Mouse (Mus musculus) hindbrain, embryonic 16.5 days (tissue): Measurements from ENCODE around the gene Metap1d. TPM values are rescaled to one million over a fixed set of nuclear protein-coding genes. Genes with fewer than 3 reads are reported as not detected.

Experiments used
- ATAC-seq: fragments of 200-750 bp; cut with Nextera tagmentation; 2 replicates; pipeline ENCODE4 v1.8.0; 2017; ENCODE audit warnings: moderate TSS enrichment, moderate library complexity
- H3K27ac ChIP-seq: fragments of 300-500 bp; sonication (generic); 2 replicates; pipeline ENCODE4 v1.5.1; 2014; ENCODE audit warnings: low read depth, mild to moderate bottlenecking, control low read depth, low read length, moderate library complexity
- H3K27me3 ChIP-seq: fragments of 300-500 bp; sonication (generic); replicated peaks from 2 replicates; pipeline ENCODE4 v1.6.1; 2014; ENCODE audit warnings: low read length; ENCODE audit not compliant: control insufficient read depth, insufficient read depth
- H3K36me3 ChIP-seq: fragments of 300-500 bp; sonication (generic); 2 replicates; pipeline ENCODE4 v1.6.1; 2014; ENCODE audit warnings: mild to moderate bottlenecking, low read length, moderate library complexity, mixed read lengths; ENCODE audit not compliant: control insufficient read depth, insufficient read depth
- H3K4me1 ChIP-seq: fragments of 300-500 bp; sonication (generic); 2 replicates; pipeline ENCODE4 v1.6.1; 2014; ENCODE audit warnings: low read depth, low read length; ENCODE audit not compliant: control insufficient read depth, insufficient read depth
- H3K4me2 ChIP-seq: fragments of 300-500 bp; sonication (generic); 2 replicates; pipeline ENCODE4 v1.6.1; 2014; ENCODE audit warnings: mild to moderate bottlenecking, low read length, control low read depth, moderate library complexity
- H3K4me3 ChIP-seq: fragments of 300-500 bp; sonication (generic); 2 replicates; pipeline ENCODE4 v1.5.1; 2014; ENCODE audit warnings: mild to moderate bottlenecking, low read length, control low read depth, moderate library complexity
- H3K9ac ChIP-seq: fragments of 300-500 bp; sonication (generic); 2 replicates; pipeline ENCODE4 v1.6.1; 2014; ENCODE audit warnings: low read depth, mild to moderate bottlenecking, control low read depth, low read length, moderate library complexity
- H3K9me3 ChIP-seq: fragments of 300-500 bp; sonication (generic); 2 replicates; pipeline ENCODE4 v1.6.1; 2014; ENCODE audit warnings: mild to moderate bottlenecking, low read length, moderate library complexity; ENCODE audit not compliant: control insufficient read depth
- WGBS: fragments of 180-500 bp; shearing (Covaris S2); extraction: QIAGEN DNeasy Blood & Tissue Kit; methylation state at CpG from one replicate; pipeline ENCODE4 v1.1.7; 2014; 5-methylcytosine and 5-hydroxymethylcytosine counted together
- polyA plus RNA-seq: library from polyadenylated mRNA; unstranded; fragments of >200 nt; fragmentation: Nextera tagmentation; extraction: Ambion mirVana; gene quantifications from 2 replicates; pipeline ENCODE4 v1.2.1, GENCODE M21; 2015

The Metap1d gene
- polyA plus RNA-seq, 1 experiment from 2014 or later = 31.7 TPM

DNA sequence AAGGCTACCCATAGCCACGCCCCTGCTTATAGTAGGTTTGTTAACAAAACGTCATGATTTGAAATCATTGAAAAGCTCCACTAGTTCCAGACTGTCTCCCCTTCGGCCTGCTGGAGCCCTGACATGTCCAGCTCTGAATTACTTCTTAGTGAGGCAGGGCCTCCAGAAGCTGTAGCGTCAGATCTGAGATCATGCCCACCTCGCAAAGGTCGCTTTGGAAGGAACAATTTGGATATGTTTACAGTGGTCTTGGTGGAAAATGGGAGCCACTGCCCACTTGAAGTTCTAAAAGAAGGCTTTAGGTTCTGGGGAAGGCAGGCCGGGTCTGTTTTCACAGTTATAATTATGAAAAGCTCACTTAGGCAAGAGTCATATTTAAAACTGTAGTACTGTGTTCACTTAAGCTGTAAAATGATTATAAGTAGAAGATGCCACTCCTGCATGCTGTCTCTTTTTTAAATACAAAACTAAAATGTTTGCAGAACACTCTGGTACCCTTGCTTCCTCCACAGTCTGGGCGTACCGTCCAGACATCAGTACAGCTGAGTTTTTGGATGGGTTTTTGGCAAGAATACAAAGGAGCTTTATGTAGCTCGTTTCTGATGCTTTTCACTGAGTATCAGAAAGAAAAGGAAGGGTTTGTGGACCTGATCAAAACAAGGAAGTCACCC, 30.1 kb downstream of the Metap1d start:
- WGBS = 69% methylated on average over 10 of the region's 10 CpGs
- Histone ChIP-seq H3K4me1 (no peaks in the 10 kb centered on the region), H3K4me2 (no peak overlapping the region), H3K9ac (no peak overlapping the region), H3K27ac (no peak overlapping the region), H3K27me3 (no peaks in the 10 kb centered on the region), H3K36me3 (no peaks in the 10 kb centered on the region), H3K4me3 (no peak overlapping the region), H3K9me3 (no peaks in the 10 kb centered on the region)
- ATAC-seq = no peak

DNA sequence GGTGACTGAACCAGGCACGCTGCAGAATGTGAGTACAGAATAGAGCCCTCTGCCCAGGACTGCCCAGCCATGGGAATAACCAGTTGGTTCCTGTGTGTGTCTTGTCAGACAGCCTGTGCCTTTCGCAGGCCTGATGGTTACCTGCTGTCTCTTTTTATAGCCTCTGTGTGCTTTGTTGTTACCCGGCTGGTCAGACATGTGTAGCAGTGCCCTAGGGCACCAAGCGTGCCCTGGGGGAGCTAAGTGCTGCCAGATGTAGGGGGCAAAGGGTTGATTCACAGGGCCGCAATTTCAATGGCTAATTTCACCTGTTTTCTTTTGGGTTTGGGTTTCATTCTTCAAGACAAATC, 30.6 kb downstream of the Metap1d start:
- Histone ChIP-seq H3K27me3 (no peaks in the 10 kb centered on the region), H3K27ac (no peak overlapping the region), H3K9ac (no peak overlapping the region), H3K4me2 (no peak overlapping the region), H3K36me3 (no peaks in the 10 kb centered on the region), H3K4me3 (no peak overlapping the region), H3K9me3 (no peaks in the 10 kb centered on the region), H3K4me1 (no peaks in the 10 kb centered on the region)
- ATAC-seq = peak; percentile 54; the same call in 1 of the 2 replicates
- 26% methylated on average over 5 of the region's 5 CpGs for WGBS

DNA sequence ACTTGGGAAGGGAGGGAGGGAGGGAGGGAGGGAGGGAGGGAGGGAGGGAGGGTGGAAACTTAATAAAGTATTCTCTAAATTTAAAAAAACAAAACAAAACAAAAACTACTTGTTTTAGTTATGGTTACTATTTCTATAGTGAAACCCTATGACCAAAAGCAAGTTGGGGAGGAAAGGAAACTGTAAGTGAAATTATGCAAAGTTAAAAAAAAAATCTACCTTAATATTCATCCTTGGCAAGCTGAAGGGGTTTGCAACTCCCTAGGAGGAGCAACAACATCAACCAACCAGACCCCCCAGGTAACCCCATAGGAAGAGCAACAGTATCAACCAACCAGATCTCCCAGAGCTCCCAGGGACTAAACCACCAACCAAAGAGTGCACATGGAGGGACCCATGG, 38.2 kb downstream of the Metap1d start:
- ATAC-seq = no peak
- Histone ChIP-seq H3K9ac (no peak overlapping the region), H3K4me1 (peaks cover 2% of the 10 kb centered on the region; the same call in 1 of the 2 replicates), H3K4me3 (no peak overlapping the region), H3K27me3 (no peaks in the 10 kb centered on the region), H3K27ac (no peak overlapping the region), H3K4me2 (no peak overlapping the region), H3K9me3 (no peaks in the 10 kb centered on the region), H3K36me3 (no peaks in the 10 kb centered on the region)

DNA sequence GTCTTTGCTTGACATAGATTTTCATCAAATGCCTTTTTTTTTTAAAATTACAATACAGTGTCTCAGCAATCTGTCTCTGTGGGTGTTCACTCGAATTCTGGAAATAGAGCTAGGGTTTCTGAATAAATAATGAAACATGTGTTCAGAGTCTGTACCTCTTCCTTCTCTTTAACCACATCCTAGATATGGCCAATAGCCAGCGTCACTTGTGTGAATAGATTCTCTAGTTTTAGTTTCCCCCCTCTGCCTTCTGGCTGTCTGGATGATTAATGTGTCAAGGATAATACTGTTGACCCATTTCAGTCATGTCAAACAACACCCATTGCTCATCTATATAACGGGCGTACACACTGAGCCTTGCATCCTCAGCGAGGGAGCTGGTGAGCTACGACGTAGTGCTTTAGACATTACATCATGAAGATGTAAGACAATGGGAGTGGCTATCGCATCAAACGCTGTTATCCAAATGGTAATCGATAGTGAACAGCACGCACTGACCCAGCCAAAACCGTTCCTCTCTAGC, 40.1 kb downstream of the Metap1d start:
- WGBS = 66% methylated on average over 12 of the region's 12 CpGs
- no peak for ATAC-seq
- Histone ChIP-seq H3K9me3 (no peaks in the 10 kb centered on the region), H3K9ac (no peak overlapping the region), H3K4me3 (no peak overlapping the region), H3K27me3 (no peaks in the 10 kb centered on the region), H3K4me2 (no peak overlapping the region), H3K27ac (no peak overlapping the region), H3K4me1 (peaks cover 2% of the 10 kb centered on the region; the same call in 1 of the 2 replicates), H3K36me3 (no peaks in the 10 kb centered on the region)

DNA sequence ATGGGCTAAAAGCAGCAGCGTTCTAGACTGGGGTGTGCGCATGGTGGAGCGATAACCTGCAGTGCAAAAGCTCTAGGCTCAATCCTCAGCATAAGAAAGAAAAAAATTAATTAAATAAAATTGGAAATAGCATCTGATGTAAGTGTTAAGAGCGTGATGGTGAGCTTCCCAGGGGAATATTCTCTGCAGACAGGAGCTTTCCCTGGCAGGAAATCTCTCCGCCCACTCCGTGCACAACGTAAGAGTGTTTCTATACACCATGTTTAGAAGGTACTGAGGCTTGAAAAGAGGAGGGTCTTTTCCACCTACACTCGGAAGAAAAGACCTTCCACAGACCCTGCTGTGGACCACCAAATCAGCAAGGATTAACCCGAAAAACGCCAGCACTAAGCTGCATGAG, 41.4 kb downstream of the Metap1d start:
- WGBS = 43% methylated on average over 10 of the region's 10 CpGs
- Histone ChIP-seq H3K27ac (no peak overlapping the region), H3K9me3 (no peaks in the 10 kb centered on the region), H3K36me3 (no peaks in the 10 kb centered on the region), H3K4me1 (peaks cover 2% of the 10 kb centered on the region; the same call in 1 of the 2 replicates), H3K9ac (no peak overlapping the region), H3K27me3 (no peaks in the 10 kb centered on the region), H3K4me3 (no peak overlapping the region), H3K4me2 (peak overlapping the region; percentile 15; the same call in 1 of the 2 replicates)
- peak; percentile 37; the same call in 1 of the 2 replicates for ATAC-seq

DNA sequence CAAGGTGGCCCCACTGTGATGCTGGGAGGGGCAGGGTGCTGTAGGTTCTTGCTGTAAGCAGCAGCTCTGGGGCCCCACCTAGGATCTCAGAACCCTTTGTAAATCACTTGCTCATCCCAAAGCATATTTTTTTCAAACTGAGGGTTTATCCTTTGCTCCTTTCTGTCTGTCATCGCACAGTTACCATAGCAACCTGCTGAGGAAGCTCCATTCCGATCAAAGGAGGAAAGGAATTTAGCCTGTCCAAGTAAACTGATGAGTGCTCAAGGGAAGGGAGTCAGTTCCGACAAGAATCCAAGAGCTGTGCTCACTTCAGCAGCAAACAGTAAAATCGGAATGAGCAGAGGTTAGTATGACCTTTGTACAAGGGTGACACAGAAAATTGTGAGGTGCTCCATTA, 41.9 kb downstream of the Metap1d start:
- 16% methylated on average over 4 of the region's 4 CpGs for WGBS
- H3K4me2 ChIP-seq = peak overlapping the region; percentile 15; the same call in 1 of the 2 replicates

DNA sequence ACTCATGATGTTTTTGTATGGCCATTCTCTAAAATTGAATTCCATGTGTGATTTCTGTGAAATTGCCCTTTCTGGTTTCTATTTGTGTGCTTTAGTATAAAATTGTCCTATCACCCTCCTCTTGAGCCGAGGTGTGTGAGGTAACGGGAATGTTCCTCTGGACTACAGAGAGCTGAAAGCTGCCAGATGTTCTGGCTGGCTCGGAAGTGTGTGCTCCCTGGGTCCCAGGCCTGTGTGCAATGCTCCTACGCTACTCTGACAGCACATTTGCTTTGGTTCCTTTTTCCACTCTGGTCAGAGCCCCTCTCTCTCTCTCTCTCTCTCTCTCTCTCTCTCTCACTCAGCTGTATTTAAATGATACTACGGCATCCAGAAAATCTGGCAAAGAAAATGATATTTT, 44.1 kb downstream of the Metap1d start:
- H3K4me3 ChIP-seq = no peak overlapping the region
- H3K9ac ChIP-seq = no peak overlapping the region
- H3K36me3 ChIP-seq = no peaks in the 10 kb centered on the region
- no peak overlapping the region for H3K4me2 ChIP-seq
- H3K9me3 ChIP-seq = no peaks in the 10 kb centered on the region
- no peak for ATAC-seq
- no peaks in the 10 kb centered on the region for H3K27me3 ChIP-seq
- no peak overlapping the region for H3K27ac ChIP-seq
- WGBS = 49% methylated on average over 5 of the region's 5 CpGs
- peaks cover 2% of the 10 kb centered on the region; the same call in 1 of the 2 replicates for H3K4me1 ChIP-seq

More for the DNA sequence above, 41.9 kb downstream of the Metap1d start:
- peaks cover 2% of the 10 kb centered on the region; the same call in 1 of the 2 replicates for H3K4me1 ChIP-seq
- no peaks in the 10 kb centered on the region for H3K9me3 ChIP-seq
- H3K9ac ChIP-seq = no peak overlapping the region
- no peak overlapping the region for H3K4me3 ChIP-seq
- 0 out of 2 replicates have a peak, but pooled peaks have one; percentile 42 for ATAC-seq
- no peaks in the 10 kb centered on the region for H3K36me3 ChIP-seq
- no peaks in the 10 kb centered on the region for H3K27me3 ChIP-seq
- no peak overlapping the region for H3K27ac ChIP-seq

DNA sequence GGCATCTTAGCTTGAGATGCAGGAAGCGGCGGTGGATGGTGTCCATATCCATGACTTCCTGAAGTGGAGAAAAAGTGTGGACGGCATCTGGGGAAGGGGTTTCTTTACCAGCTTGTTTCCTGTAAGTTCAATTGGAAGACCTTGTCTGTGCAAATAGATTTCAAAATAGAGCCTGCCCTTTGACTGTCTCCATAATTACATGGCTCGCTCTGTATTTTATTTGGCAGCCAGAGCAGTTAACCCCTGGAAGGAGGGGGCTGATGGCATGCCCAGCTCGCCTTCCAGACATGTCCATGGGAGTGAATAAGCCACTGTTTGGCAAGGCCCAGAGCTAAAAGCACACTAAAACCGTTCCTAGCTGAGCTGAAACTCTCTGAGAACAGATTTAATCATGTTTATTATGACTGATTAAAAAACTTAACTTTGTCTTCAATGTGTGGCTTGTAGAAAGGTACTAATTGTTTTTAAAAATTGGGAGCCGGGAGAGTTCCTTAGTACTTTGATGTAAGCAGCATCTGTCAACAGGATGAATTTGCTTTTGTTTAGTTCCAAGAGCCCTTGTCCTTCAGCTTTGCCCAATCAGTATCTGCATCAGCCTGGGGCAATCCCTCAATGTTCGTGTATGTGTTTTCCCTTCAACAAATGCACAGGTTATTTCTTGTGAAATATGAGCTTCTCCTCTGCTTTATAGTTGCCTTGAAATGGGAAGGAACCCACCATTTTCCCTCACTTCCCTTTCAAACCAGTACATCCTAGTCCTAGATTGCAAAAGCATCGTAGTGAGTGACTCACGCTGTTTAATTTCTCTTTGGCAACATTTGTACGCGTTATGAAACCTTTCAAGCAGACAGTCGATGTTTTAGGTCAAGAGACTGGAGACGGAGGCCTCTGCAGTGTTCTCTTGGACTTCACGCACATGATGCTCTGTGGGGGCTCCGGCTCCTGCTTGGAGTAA, 46.5 kb downstream of the Metap1d start:
- no peak overlapping the region for H3K4me3 ChIP-seq
- H3K4me2 ChIP-seq = no peak overlapping the region
- no peak overlapping the region for H3K27ac ChIP-seq
- ATAC-seq = no peak
- no peaks in the 10 kb centered on the region for H3K27me3 ChIP-seq
- 62% methylated on average over 16 of the region's 16 CpGs for WGBS
- H3K36me3 ChIP-seq = no peaks in the 10 kb centered on the region
- H3K4me1 ChIP-seq = peaks cover 2% of the 10 kb centered on the region; the same call in 1 of the 2 replicates
- no peaks in the 10 kb centered on the region for H3K9me3 ChIP-seq
- no peak overlapping the region for H3K9ac ChIP-seq

DNA sequence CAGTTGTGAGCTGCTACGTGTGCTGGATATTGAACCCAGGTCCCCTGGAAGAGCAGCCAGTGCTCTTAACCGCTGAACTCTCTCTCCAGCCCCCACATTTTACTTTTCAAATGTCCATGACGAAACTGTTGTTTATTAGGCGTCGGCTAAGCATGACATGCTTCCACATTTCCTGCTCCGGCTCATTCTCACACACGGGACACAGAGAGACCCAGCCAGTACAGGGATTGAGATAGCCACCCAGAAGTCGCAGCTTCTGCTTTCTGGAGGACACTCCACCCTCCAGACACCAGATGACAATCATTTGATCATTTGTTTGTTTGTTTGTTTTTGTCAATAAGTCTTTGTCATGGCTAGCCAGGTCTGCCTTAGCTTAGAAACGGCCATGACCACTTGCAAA, 51.8 kb downstream of the Metap1d start:
- Histone ChIP-seq H3K9me3 (no peaks in the 10 kb centered on the region), H3K27ac (no peak overlapping the region), H3K4me3 (no peak overlapping the region), H3K9ac (no peak overlapping the region), H3K4me2 (no peak overlapping the region), H3K4me1 (no peaks in the 10 kb centered on the region), H3K36me3 (no peaks in the 10 kb centered on the region), H3K27me3 (no peaks in the 10 kb centered on the region)
- no peak for ATAC-seq
- WGBS = 81% methylated on average over 9 of the region's 9 CpGs
